Mouse (Mus musculus) embryonic stem cell, embryonic (primary cell): ENCODE data around the gene Cdh24.

ENCODE experiments used
- CTCF ChIA-PET, 4 experiments: fragments of 300-600 bp in 2 of 4; fragments of 350-600 bp in 2 of 4; sonication (Branson Sonifier 250); formaldehyde crosslinking; loops; one replicate each; lab custom pipeline; 2022; ENCODE audit warnings: inconsistent platforms in 2 of 4; lab: Charles Lee
- POLR2A ChIA-PET, 4 experiments: fragments of 300-600 bp in 2 of 4; fragments of 350-600 bp in 2 of 4; sonication (Branson Sonifier 250); formaldehyde crosslinking; loops; one replicate each; lab custom pipeline; 2022; ENCODE audit warnings: antibody characterized with exemption in 4 of 4, inconsistent platforms in 1 of 4; lab: Charles Lee

The Cdh24 gene

GRCm38 (mm10) chr14:54651556-54651955, 10.4 kb upstream of the Cdh24 start:
- ChIA-PET CTCF (interaction anchor here (0.6 to 5.9 kb wide), 123 partner anchors 8 to 941 kb away, joined by 3 to 77 read pairs (median 4); partner anchors contain the start of genes 1700123O20Rik (in 4 of the 4), Cdh24 (in 4 of the 4), 4931414P19Rik (in 2 of the 4) and Acin1 (in 2 of the 4)), POLR2A (interaction anchor here (0.6 to 5.5 kb wide), 40 partner anchors 8 to 228 kb away, joined by 3 to 38 read pairs (median 4); partner anchors contain the start of genes Cdh24 (in 4 of the 4), 1700123O20Rik (in 3 of the 4), Acin1 (in 2 of the 4) and Haus4 (in 2 of the 4))

GRCm38 (mm10) chr14:54650621-54651454, 9.7 kb upstream of the Cdh24 start:
- ChIA-PET POLR2A (interaction anchor here (0.6 to 5.5 kb wide), 46 partner anchors 9 to 227 kb away, joined by 3 to 38 read pairs (median 4); partner anchors contain the start of genes 1700123O20Rik (in 4 of the 4), Cdh24 (in 4 of the 4), Acin1 (in 2 of the 4) and Haus4 (in 2 of the 4)), CTCF (interaction anchor here (0.6 to 5.9 kb wide), 129 partner anchors 9 to 942 kb away, joined by 3 to 77 read pairs (median 4); partner anchors contain the start of genes 1700123O20Rik (in 4 of the 4), Cdh24 (in 4 of the 4), 4931414P19Rik (in 2 of the 4) and Acin1 (in 2 of the 4))

DNA sequence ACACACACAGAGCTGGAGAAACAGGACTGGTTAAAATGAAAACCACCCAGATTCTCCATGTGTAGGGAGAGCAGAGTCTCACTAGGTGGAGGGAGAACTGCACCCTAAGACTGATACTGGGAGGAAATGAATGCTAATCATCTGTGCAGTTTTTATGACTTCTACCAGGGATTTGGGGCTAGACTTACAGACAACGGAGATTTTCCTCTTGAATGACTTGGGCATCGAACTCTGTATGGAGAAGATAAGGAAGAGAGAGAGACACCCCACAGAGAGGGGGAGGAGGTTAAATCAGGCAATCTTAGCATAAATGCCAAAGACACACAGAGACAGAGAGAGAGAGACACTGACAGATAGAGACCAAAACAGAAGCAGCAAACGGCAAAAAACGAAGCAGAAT, 6.7 kb upstream of the Cdh24 start:
- CTCF ChIA-PET: interaction anchor here (0.6 to 1.9 kb wide), 7 partner anchors 9 to 1559 kb away, joined by 3 to 5 read pairs (median 3); no protein-coding TSS in a partner anchor

GRCm38 (mm10) chr14:54646898-54647636, 5.9 kb upstream of the Cdh24 start:
- ChIA-PET POLR2A (interaction anchor here in 2 of 4 experiments (0.7 to 5.5 kb wide), 6 partner anchors 10 to 92 kb away, joined by 3 to 28 read pairs (median 3); no protein-coding TSS in a partner anchor), CTCF (interaction anchor here in 3 of 4 experiments (0.5 to 1.9 kb wide), 12 partner anchors 8 to 1560 kb away, joined by 3 to 5 read pairs (median 3); no protein-coding TSS in a partner anchor)

More for the DNA sequence above, 6.7 kb upstream of the Cdh24 start:
- POLR2A ChIA-PET: interaction anchor here in 2 of 4 experiments (1.1 to 5.5 kb wide), 4 partner anchors 11 to 76 kb away, joined by 4 to 28 read pairs (median 10); partner anchors contain the start of genes 1700123O20Rik (in 1 of the 2) and Acin1 (in 1 of the 2)

- ChIA-PET CTCF (interaction anchor here in 2 of 4 experiments (0.9 to 1.9 kb wide), 5 partner anchors 9 to 118 kb away, joined by 3 to 5 read pairs (median 4); no protein-coding TSS in a partner anchor), POLR2A (interaction anchor here in 3 of 4 experiments (0.6 to 2.9 kb wide), 9 partner anchors 10 to 233 kb away, joined by 3 to 13 read pairs (median 3); no protein-coding TSS in a partner anchor)
Measured at GRCm38 (mm10) chr14:54646455-54646854, 5.3 kb upstream of the Cdh24 start.

DNA sequence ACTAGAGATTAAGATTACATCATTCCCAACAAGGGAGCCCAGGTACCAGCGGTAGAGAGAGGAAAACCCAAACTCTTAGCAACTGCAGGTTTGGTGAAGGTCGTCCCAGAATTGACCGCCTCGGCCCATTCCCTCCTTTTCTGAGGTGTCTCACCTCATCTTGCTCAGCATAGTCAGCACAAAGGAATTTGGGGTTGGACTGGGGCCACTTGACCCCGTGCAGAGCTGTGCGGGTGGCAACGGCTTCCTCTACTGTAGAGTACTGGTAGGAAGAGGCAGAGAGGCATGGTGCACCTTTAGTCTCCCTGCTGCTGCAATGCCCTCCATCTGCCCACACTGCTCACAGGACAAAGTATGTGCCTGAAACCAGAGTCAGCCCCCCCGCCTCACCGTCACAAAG, 3.1 kb upstream of the Cdh24 start:
- ChIA-PET POLR2A (interaction anchor here in 3 of 4 experiments (0.6 to 3.6 kb wide), 12 partner anchors 9 to 361 kb away, joined by 3 to 21 read pairs (median 5); partner anchors contain the start of genes 1700123O20Rik (in 1 of the 3), Acin1 (in 1 of the 3) and Psmb5 (in 1 of the 3)), CTCF (interaction anchor here in 2 of 4 experiments (0.7 to 4.2 kb wide), 7 partner anchors 8 to 120 kb away, joined by 4 to 77 read pairs (median 4); no protein-coding TSS in a partner anchor)

GRCm38 (mm10) chr14:54643011-54643410, 1.8 kb upstream of the Cdh24 start:
- CTCF ChIA-PET: interaction anchor here (0.6 to 4.2 kb wide), 22 partner anchors 8 to 415 kb away, joined by 3 to 77 read pairs (median 4); partner anchors contain the start of gene Haus4 (in 1 of the 4)
- POLR2A ChIA-PET: interaction anchor here (0.7 to 3.6 kb wide), 29 partner anchors 8 to 230 kb away, joined by 3 to 38 read pairs (median 5); partner anchors contain the start of genes Psmb5 (in 2 of the 4), 1700123O20Rik (in 1 of the 4), Acin1 (in 1 of the 4) and Haus4 (in 1 of the 4)

GRCm38 (mm10) chr14:54642224-54642944, 1.2 kb upstream of the Cdh24 start:
- POLR2A ChIA-PET: interaction anchor here (0.6 to 3.6 kb wide), 44 partner anchors 8 to 408 kb away, joined by 3 to 38 read pairs (median 4); partner anchors contain the start of genes Acin1 (in 2 of the 4), Haus4 (in 2 of the 4), Psmb5 (in 2 of the 4) and 1700123O20Rik (in 1 of the 4)

GRCm38 (mm10) chr14:54640946-54641304, 239 bp downstream of the Cdh24 start, which contains the start of gene Gm17606:
TSS of gene Gm17606 (plus strand) at chr14:54640952.
- CTCF ChIA-PET: interaction anchor here in 3 of 4 experiments (0.6 to 4.2 kb wide), 18 partner anchors 8 to 1673 kb away, joined by 3 to 77 read pairs (median 4); partner anchors contain the start of genes 1700123O20Rik (in 1 of the 3) and Haus4 (in 1 of the 3)
- POLR2A ChIA-PET: interaction anchor here in 3 of 4 experiments (0.6 to 3.6 kb wide), 14 partner anchors 10 to 162 kb away, joined by 3 to 38 read pairs (median 5); partner anchors contain the start of genes Psmb5 (in 2 of the 3), 1700123O20Rik (in 1 of the 3), Acin1 (in 1 of the 3) and Haus4 (in 1 of the 3)

More at GRCm38 (mm10) chr14:54642224-54642944, 1.2 kb upstream of the Cdh24 start:
- CTCF ChIA-PET: interaction anchor here (0.6 to 4.2 kb wide), 48 partner anchors 8 to 950 kb away, joined by 3 to 77 read pairs (median 4); partner anchors contain the start of genes Psmb5 (in 2 of the 4), 1700123O20Rik (in 1 of the 4), 4931414P19Rik (in 1 of the 4) and Cebpe (in 1 of the 4)

DNA sequence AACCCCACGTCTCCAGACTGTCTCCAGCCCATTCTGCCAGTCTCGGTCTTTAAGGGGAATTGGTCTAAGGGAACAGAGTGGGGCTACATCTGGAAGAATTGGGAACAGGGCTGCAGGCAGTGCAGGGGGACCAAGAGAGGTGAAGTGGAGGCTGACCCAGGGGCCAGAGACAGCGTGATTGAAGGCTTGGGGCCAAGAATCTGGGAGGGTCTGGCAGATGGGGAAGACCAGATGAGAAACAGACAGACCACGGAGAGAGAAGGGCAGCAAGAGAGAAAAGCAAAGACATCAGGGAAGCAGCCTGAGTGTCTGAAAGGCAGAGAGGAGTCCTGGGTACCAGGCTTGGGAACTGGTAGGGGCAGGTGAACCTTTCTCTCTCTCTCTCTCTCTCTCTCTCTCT, 1.0 kb downstream of the Cdh24 start:
- POLR2A ChIA-PET: interaction anchor here in 2 of 4 experiments (1.7 to 3.5 kb wide), 5 partner anchors 11 to 67 kb away, joined by 4 to 38 read pairs (median 9); partner anchors contain the start of gene Psmb5 (in 2 of the 2)
- CTCF ChIA-PET: interaction anchor here in 2 of 4 experiments (0.7 to 4.2 kb wide), 4 partner anchors 12 to 71 kb away, joined by 3 to 77 read pairs (median 3); no protein-coding TSS in a partner anchor

DNA sequence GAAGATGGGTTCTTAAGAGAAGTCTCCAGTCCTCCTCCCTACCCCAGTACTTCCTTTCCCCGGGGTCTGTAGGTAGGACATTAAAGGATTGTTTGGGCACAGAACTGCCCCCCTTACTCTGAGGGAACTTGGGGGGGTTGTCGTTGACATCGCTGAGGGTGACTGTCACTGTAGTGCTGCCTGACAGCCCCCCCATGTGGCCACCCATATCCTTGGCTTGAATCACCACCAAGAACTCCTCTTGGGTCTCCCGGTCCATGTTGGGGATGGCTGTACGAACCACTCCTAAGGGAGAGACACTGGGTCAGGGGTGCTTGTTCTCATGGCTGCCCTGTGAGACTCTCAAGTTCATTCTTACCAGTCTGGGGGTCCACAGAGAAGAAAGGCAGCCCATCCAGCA, 3.0 kb downstream of the Cdh24 start:
- CTCF ChIA-PET: interaction anchor here (0.6 to 4.8 kb wide), 22 partner anchors 12 to 174 kb away, joined by 3 to 38 read pairs (median 4); partner anchors contain the start of genes Haus4 (in 2 of the 4), 1700123O20Rik (in 1 of the 4), 4931414P19Rik (in 1 of the 4) and Acin1 (in 1 of the 4)
- POLR2A ChIA-PET: interaction anchor here in 2 of 4 experiments (0.6 to 3.3 kb wide), 15 partner anchors 12 to 289 kb away, joined by 3 to 17 read pairs (median 4); partner anchors contain the start of genes Psmb5 (in 2 of the 2), Haus4 (in 1 of the 2) and Psmb11 (in 1 of the 2)

- ChIA-PET CTCF (interaction anchor here (0.6 to 4.8 kb wide), 29 partner anchors 10 to 398 kb away, joined by 3 to 38 read pairs (median 3); partner anchors contain the start of genes Haus4 (in 2 of the 4), Psmb11 (in 2 of the 4), 1700123O20Rik (in 1 of the 4) and Acin1 (in 1 of the 4)), POLR2A (interaction anchor here in 2 of 4 experiments (0.9 to 3.3 kb wide), 16 partner anchors 10 to 290 kb away, joined by 3 to 17 read pairs (median 4); partner anchors contain the start of genes Psmb5 (in 2 of the 2), 1700123O20Rik (in 1 of the 2), Acin1 (in 1 of the 2) and Haus4 (in 1 of the 2))
Measured at GRCm38 (mm10) chr14:54636954-54637353, 4.2 kb downstream of the Cdh24 start.

DNA sequence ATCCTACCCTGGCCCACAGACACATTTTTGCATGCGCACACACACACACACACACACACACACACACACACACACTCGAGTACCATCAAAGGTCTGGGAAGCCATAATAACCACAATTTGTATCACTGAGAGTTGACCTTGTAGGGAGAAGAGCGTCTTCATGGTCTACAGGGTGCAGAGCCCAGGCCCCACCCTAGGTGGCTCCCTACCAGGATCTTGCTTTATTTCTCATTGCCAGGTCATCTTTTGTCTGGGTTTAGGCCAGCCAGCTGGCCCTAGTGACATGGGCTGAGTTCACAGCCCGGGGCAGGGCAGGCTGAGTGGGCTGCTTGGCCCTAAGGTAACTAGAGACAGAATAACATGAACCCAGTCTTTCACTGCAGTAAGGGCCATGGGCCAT, 7.0 kb downstream of the Cdh24 start:
- ChIA-PET POLR2A (interaction anchor here in 2 of 4 experiments (0.9 to 4.8 kb wide), 5 partner anchors 9 to 64 kb away, joined by 3 to 30 read pairs (median 6); partner anchors contain the start of gene Psmb5 (in 1 of the 2)), CTCF (interaction anchor here in 2 of 4 experiments (0.6 to 1.8 kb wide), 9 partner anchors 8 to 488 kb away, joined by 3 to 10 read pairs (median 4); partner anchors contain the start of genes Haus4 (in 1 of the 2) and Psmb5 (in 1 of the 2))

DNA sequence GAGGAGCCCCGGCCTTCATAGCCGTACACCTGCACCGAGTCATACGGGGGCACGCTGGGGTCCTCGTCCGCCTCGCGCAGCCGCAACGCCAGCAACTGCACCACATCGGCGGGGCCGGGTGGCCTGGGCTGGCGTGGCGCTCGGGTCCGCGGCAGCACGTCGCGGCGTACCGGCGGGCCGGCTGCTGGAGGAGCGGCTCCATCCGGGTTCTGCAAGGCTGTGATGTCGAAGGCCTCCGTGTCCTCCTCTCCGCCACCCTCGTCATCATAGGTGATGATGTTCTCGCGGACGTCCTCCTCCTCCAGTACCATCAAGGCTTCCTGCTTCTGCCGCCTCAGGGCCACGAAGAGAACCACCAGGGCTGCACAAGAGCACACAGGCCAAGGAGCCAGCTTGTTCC, 8.9 kb downstream of the Cdh24 start:
- POLR2A ChIA-PET: interaction anchor here in 3 of 4 experiments (0.5 to 4.8 kb wide), 17 partner anchors 10 to 379 kb away, joined by 3 to 30 read pairs (median 4); partner anchors contain the start of genes Psmb5 (in 3 of the 3), 4931414P19Rik (in 2 of the 3), 1700123O20Rik (in 1 of the 3) and Cdh24 (in 1 of the 3)
- CTCF ChIA-PET: interaction anchor here (0.6 to 3.2 kb wide), 15 partner anchors 9 to 234 kb away, joined by 3 to 14 read pairs (median 3); partner anchors contain the start of genes Cdh24 (in 2 of the 4), Haus4 (in 1 of the 4) and Prmt5 (in 1 of the 4)
